Mouse (Mus musculus) CD4-positive, CD25-positive, alpha-beta regulatory T cell, adult 9 weeks (primary cell): Measurements from ENCODE around the gene Hivep3. TPM values are rescaled to one million over a fixed set of nuclear protein-coding genes. Genes with fewer than 3 reads are reported as not detected.

ENCODE experiments used
- polyA plus RNA-seq: library from polyadenylated mRNA; unstranded; fragments of 100-300 nt; shearing (Covaris generic); gene quantifications from one replicate; pipeline ENCODE4 v1.2.1, GENCODE M21; 2017

Gene Hivep3
- polyA plus RNA-seq = 35.5 TPM

DNA sequence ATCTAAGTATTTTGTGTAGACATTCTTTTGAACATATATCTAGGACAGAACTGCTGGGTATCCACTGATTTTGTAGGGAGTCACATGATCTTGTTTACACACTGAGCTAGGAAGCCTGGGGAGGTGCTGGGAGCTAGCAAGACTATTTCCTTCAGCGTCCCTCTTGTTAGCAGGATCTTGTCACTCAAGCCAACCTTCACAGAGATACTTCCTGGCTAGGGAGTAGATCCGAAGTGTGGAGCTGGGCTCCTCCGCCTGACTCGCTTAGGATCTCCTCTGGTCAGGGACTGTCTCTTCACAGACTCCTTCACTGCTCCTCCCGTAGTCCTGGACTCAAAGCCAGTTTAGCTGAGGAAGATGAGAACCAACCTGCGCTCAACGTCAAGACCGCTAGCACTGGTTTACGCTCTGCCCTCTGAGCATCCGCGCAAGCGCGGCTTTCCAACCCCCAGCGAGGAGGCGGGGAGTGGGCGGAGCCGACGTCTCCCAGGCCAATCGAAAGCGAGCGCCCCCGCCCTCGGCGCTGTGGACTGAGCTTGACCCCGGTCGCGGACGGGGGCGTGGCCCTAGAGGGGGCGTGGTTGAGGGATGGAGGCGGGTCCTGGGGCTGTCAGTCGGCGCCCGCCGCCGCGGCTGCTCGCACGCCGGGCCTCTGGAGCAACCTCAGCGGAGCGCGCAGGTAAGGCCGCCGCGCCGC lies at the start of gene Hivep3:
Gene Hivep3 (plus strand): TSS at position 601 of the 697 bp plus-strand sequence.

GRCm38 (mm10) chr4:120064696-120065095 lies 331.1 kb downstream of the Hivep3 start, which contains the start of gene AL607142.1:
Gene AL607142.1 (plus strand): TSS chr4:120064996.

GRCm38 (mm10) chr4:120161166-120161949 lies 427.8 kb downstream of the Hivep3 start, which contains the start of gene Edn2:
Gene Edn2 (plus strand): TSS chr4:120161206.

Other genes with a start within 250 kb of the Hivep3 start
- gene Rimkla, start 241.2 kb upstream of the Hivep3 start, polyA plus RNA-seq = 0.15 TPM
- 11.4 TPM for gene Foxj3, start 196.8 kb upstream of the Hivep3 start, polyA plus RNA-seq
- gene Frg2f1, start 194.3 kb upstream of the Hivep3 start, polyA plus RNA-seq = 1.4 TPM
- not detected for gene Guca2a, start 96.1 kb upstream of the Hivep3 start, polyA plus RNA-seq
- gene Guca2b, start 74.8 kb upstream of the Hivep3 start, polyA plus RNA-seq = not detected